Comparison of ENCODE assay signal across 21 mouse cellular contexts in the genomic region with DNA sequence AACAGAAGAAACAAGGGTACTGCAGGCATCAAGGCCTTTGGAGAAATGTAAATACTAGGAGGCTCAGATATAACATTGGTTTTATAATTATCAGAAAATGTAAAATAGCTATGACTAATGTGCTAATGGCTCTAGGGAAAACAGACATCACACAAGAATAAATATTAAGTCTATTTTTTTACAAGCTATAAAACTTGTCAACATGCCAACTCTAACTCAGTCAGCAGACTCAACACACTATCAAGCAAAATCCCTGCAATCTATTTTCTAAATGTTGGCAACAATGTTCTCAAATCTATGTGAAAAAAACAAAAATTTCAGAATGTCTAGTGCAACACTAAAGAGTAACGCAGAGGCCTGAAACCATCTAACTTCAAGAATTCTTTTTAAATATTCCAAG.
DNase-seq lines count a peak whose midpoint lies in the region; ATAC-seq and TF ChIP-seq lines count a peak whose summit lies in the region.
"Had no signal": no experiment of that assay in that cellular context is flagged by ENCODE, and none has a peak within 500 bp of the region (broad histone marks: within the 10 kb centered on the region; RNA-seq: fewer than 3 reads in every experiment).

No protein-coding gene starts in this region.

- H3K4me2 ChIP-seq in heart, embryonic 15.5 days: no peak overlapping the region
- no peak overlapping the region for H3K4me2 ChIP-seq in stomach, embryonic 15.5 days
- no peak overlapping the region for H3K4me2 ChIP-seq in stomach, postnatal 0 days (replicated peaks; ENCODE audit: low read depth)
- H3K4me2 ChIP-seq: embryonic facial prominence, embryonic 13.5 days; heart, embryonic 12.5 days; hindbrain, embryonic 13.5 days had no signal

- no peaks in the 10 kb centered on the region for H3K9me3 ChIP-seq in heart, embryonic 15.5 days (replicated peaks)
- no peaks in the 10 kb centered on the region for H3K9me3 ChIP-seq in stomach, embryonic 15.5 days
- no peaks in the 10 kb centered on the region for H3K9me3 ChIP-seq in stomach, postnatal 0 days (ENCODE audit: control insufficient read depth, low read length)
- H3K9me3 ChIP-seq: embryonic facial prominence, embryonic 13.5 days; forebrain, embryonic 10.5 days; G1E; heart, embryonic 12.5 days; hindbrain, embryonic 13.5 days had no signal

- no peaks in the 10 kb centered on the region for H3K27me3 ChIP-seq in heart, embryonic 15.5 days
- no peaks in the 10 kb centered on the region for H3K27me3 ChIP-seq in stomach, embryonic 15.5 days (replicated peaks)
- H3K27me3 ChIP-seq in stomach, postnatal 0 days (ENCODE audit: control insufficient read depth, insufficient read depth, low read length): no peaks in the 10 kb centered on the region
- H3K27me3 ChIP-seq: embryonic facial prominence, embryonic 13.5 days; heart, embryonic 12.5 days; hindbrain, embryonic 13.5 days had no signal

- no peak for ATAC-seq in heart, embryonic 15.5 days (replicated peaks; ENCODE audit: insufficient number of reproducible peaks, insufficient read depth, low FRiP score, low read depth)
- no peak for ATAC-seq in stomach, embryonic 15.5 days (ENCODE audit: insufficient read depth, low FRiP score, low read depth)
- no peak for ATAC-seq in stomach, postnatal 0 days (ENCODE audit: low FRiP score, low TSS enrichment)
- ATAC-seq: CD4-positive, CD25-positive, alpha-beta regulatory T cell, adult 4 months; forebrain, embryonic 14.5 days; hindbrain, postnatal 0 days had no signal

- TF ChIP-seq POLR2A in embryonic fibroblast, embryonic 13.5 days (IDR thresholded peaks at IDR 0.05; ENCODE audit: low read depth, low read length): no peak

- WGBS in heart, embryonic 15.5 days: 76% methylated on average over 1 of the region's 1 CpGs
- WGBS in stomach, embryonic 15.5 days: 68% methylated on average over 1 of the region's 1 CpGs
- 61% methylated on average over 1 of the region's 1 CpGs for WGBS in stomach, postnatal 0 days

- no peak for TF ChIP-seq EP300 in stomach, postnatal 0 days (optimal IDR thresholded peaks at IDR 0.05)

- no peak for DNase-seq in heart, adult 9 months (ENCODE audit: low spot score in 2 of 2)
- no peak for DNase-seq in stomach, postnatal 0 days (ENCODE audit: low spot score)
- DNase-seq in right cerebral cortex, postnatal 4 days: no peak
- DNase-seq in heart, adult 18-20 months: no peak
- DNase-seq: B cell, adult 2 months; cerebellum, adult 11-12 months; cerebellum, adult 9-10 months; gastrocnemius, postnatal 10 days had no signal

- H3K4me3 ChIP-seq in heart, embryonic 15.5 days: no peak overlapping the region
- H3K4me3 ChIP-seq in stomach, embryonic 15.5 days (replicated peaks): no peak overlapping the region
- H3K4me3 ChIP-seq in stomach, postnatal 0 days (ENCODE audit: low read depth, low read length): no peak overlapping the region
- H3K4me3 ChIP-seq in embryonic fibroblast, embryonic 13.5 days (ENCODE audit: insufficient read depth, low read length): no peak overlapping the region
- H3K4me3 ChIP-seq: embryonic facial prominence, embryonic 13.5 days; erythroblast, embryonic 14.5 days; forebrain, embryonic 10.5 days; heart, adult 2 months; heart, embryonic 12.5 days; hindbrain, embryonic 13.5 days had no signal

- no peaks in the 10 kb centered on the region for H3K36me3 ChIP-seq in heart, embryonic 15.5 days
- H3K36me3 ChIP-seq in stomach, embryonic 15.5 days: no peaks in the 10 kb centered on the region
- H3K36me3 ChIP-seq in stomach, postnatal 0 days (ENCODE audit: control insufficient read depth, insufficient read depth, low read length): no peaks in the 10 kb centered on the region
- H3K36me3 ChIP-seq: embryonic facial prominence, embryonic 13.5 days; forebrain, embryonic 10.5 days; G1E; heart, embryonic 12.5 days; hindbrain, embryonic 13.5 days had no signal

- H3K9ac ChIP-seq in heart, embryonic 15.5 days: no peak overlapping the region
- no peak overlapping the region for H3K9ac ChIP-seq in stomach, embryonic 15.5 days
- H3K9ac ChIP-seq in stomach, postnatal 0 days (ENCODE audit: low read length): no peak overlapping the region
- H3K9ac ChIP-seq: embryonic facial prominence, embryonic 13.5 days; heart, embryonic 12.5 days; hindbrain, embryonic 13.5 days had no signal

- H3K4me1 ChIP-seq in heart, embryonic 15.5 days (replicated peaks): no peaks in the 10 kb centered on the region
- H3K4me1 ChIP-seq in stomach, embryonic 15.5 days: no peaks in the 10 kb centered on the region
- H3K4me1 ChIP-seq in stomach, postnatal 0 days (replicated peaks; ENCODE audit: control insufficient read depth, insufficient read depth): no peaks in the 10 kb centered on the region
- H3K4me1 ChIP-seq in embryonic fibroblast, embryonic 13.5 days (ENCODE audit: control insufficient read depth, insufficient read depth, low read length): no peaks in the 10 kb centered on the region
- H3K4me1 ChIP-seq: embryonic facial prominence, embryonic 13.5 days; forebrain, embryonic 10.5 days; hindbrain, embryonic 13.5 days had no signal

- H3K27ac ChIP-seq in heart, embryonic 15.5 days: 0 out of 2 replicates have a peak overlapping the region, but pooled peaks have one; percentile 20
- 0 out of 2 replicates have a peak overlapping the region, but pooled peaks have one; percentile 21 for H3K27ac ChIP-seq in stomach, embryonic 15.5 days
- no peak overlapping the region for H3K27ac ChIP-seq in stomach, postnatal 0 days (replicated peaks)
- H3K27ac ChIP-seq in embryonic fibroblast, embryonic 13.5 days (ENCODE audit: insufficient read depth, low read length): peak overlapping the region; percentile 73
- H3K27ac ChIP-seq: embryonic facial prominence, embryonic 13.5 days; forebrain, embryonic 10.5 days; heart, adult 2 months; hindbrain, embryonic 13.5 days; hindbrain, postnatal 0 days had no signal

- no peak for TF ChIP-seq CTCF in stomach, postnatal 0 days (IDR thresholded peaks at IDR 0.05; ENCODE audit: low read depth)
- TF ChIP-seq CTCF in embryonic fibroblast, embryonic 13.5 days (IDR thresholded peaks at IDR 0.05; ENCODE audit: borderline replicate concordance, insufficient read depth, low read length): no peak
